Mouse (Mus musculus): ENCODE measurements around the gene Rpl5. TPM values are rescaled to one million over a fixed set of nuclear protein-coding genes. Genes with fewer than 3 reads are reported as not detected.
"Not testable (repeated sequence)": the region's sequence is repeated elsewhere in the genome, so short reads cannot be mapped to it uniquely, and the experiment has no call there.

The Rpl5 gene
- polyA plus RNA-seq, 1 experiment from 2014 or later = 96.2 TPM

- Histone ChIP-seq H3K4me3 (peak overlapping the region; percentile 13; the same call in 1 of the 2 replicates), H3K27me3 (ENCODE audit: poor library complexity, severe bottlenecking) (peaks cover 13% of the 10 kb centered on the region), H3K9me3 (no peaks in the 10 kb centered on the region), H3K36me3 (replicated peaks) (no peaks in the 10 kb centered on the region), H3K27ac (peak overlapping the region; percentile 63), H3K4me1 (peaks cover 8% of the 10 kb centered on the region; the same call in 1 of the 2 replicates)
- 70% methylated on average over 7 of the region's 7 CpGs for WGBS
- no peak for DNase-seq (ENCODE audit: extremely low spot score, low spot score)
These were observed 26.4 kb upstream of the Rpl5 start for GRCm38 (mm10) chr5:107873886-107874302.

GRCm38 (mm10) chr5:107874561-107875260, 25.6 kb upstream of the Rpl5 start, which contains the start of gene Evi5:
Gene Evi5, minus strand, starts transcription at chr5:107875107.
- Histone ChIP-seq H3K27me3 (ENCODE audit: poor library complexity, severe bottlenecking) (peaks cover 13% of the 10 kb centered on the region), H3K36me3 (replicated peaks) (no peaks in the 10 kb centered on the region), H3K27ac (peak within 1 kb of the TSS; percentile 63; the same call in 1 of the 2 replicates), H3K4me3 (peak within 1 kb of the TSS; percentile 13; the same call in 1 of the 2 replicates), H3K4me1 (0 out of 2 replicates have a peak, but pooled peaks cover 3% of the 10 kb centered on the region), H3K9me3 (no peaks in the 10 kb centered on the region)
- 55% methylated on average over 4 of the region's 4 CpGs for WGBS
- no peak for DNase-seq (ENCODE audit: extremely low spot score, low spot score)

- DNase-seq (ENCODE audit: extremely low spot score, low spot score) = no peak
- H3K27ac ChIP-seq = no peak overlapping the region
- no peaks in the 10 kb centered on the region for H3K36me3 ChIP-seq (replicated peaks)
- H3K27me3 ChIP-seq (ENCODE audit: poor library complexity, severe bottlenecking) = peaks cover 8% of the 10 kb centered on the region
- H3K9me3 ChIP-seq = no peaks in the 10 kb centered on the region
- 0 out of 2 replicates have a peak, but pooled peaks cover 3% of the 10 kb centered on the region for H3K4me1 ChIP-seq
- no peak overlapping the region for H3K4me3 ChIP-seq
These were observed 25.1 kb upstream of the Rpl5 start for GRCm38 (mm10) chr5:107875261-107875611.

- no peak for DNase-seq (ENCODE audit: extremely low spot score, low spot score)
- Histone ChIP-seq H3K27ac (no peak overlapping the region), H3K27me3 (ENCODE audit: poor library complexity, severe bottlenecking) (no peaks in the 10 kb centered on the region), H3K4me1 (0 out of 2 replicates have a peak, but pooled peaks cover 3% of the 10 kb centered on the region), H3K4me3 (no peak overlapping the region), H3K36me3 (replicated peaks) (no peaks in the 10 kb centered on the region), H3K9me3 (no peaks in the 10 kb centered on the region)
- WGBS = 72% methylated on average over 1 of the region's 1 CpGs
These were observed 23.2 kb upstream of the Rpl5 start for GRCm38 (mm10) chr5:107877053-107877452.

- WGBS = 87% methylated on average over 5 of the region's 5 CpGs
- no peaks in the 10 kb centered on the region for H3K4me1 ChIP-seq
These were observed 19.6 kb upstream of the Rpl5 start for GRCm38 (mm10) chr5:107880710-107881109.

GRCm38 (mm10) chr5:107889994-107890888, 10.1 kb upstream of the Rpl5 start:
- H3K27me3 ChIP-seq (ENCODE audit: poor library complexity, severe bottlenecking) = no peaks in the 10 kb centered on the region
- no peak for DNase-seq (ENCODE audit: extremely low spot score, low spot score)
- 69% methylated on average over 9 of the region's 9 CpGs for WGBS
- no peaks in the 10 kb centered on the region for H3K4me1 ChIP-seq
- no peaks in the 10 kb centered on the region for H3K9me3 ChIP-seq
- H3K36me3 ChIP-seq (replicated peaks) = no peaks in the 10 kb centered on the region
- H3K27ac ChIP-seq = no peak overlapping the region
- no peak overlapping the region for H3K4me3 ChIP-seq

More at GRCm38 (mm10) chr5:107880710-107881109, 19.6 kb upstream of the Rpl5 start:
- no peaks in the 10 kb centered on the region for H3K27me3 ChIP-seq (ENCODE audit: poor library complexity, severe bottlenecking)
- no peak overlapping the region for H3K27ac ChIP-seq
- H3K4me3 ChIP-seq = no peak overlapping the region
- DNase-seq (ENCODE audit: extremely low spot score, low spot score) = no peak
- no peaks in the 10 kb centered on the region for H3K9me3 ChIP-seq
- H3K36me3 ChIP-seq (replicated peaks) = no peaks in the 10 kb centered on the region

GRCm38 (mm10) chr5:107891515-107891914, 8.8 kb upstream of the Rpl5 start:
- H3K27ac ChIP-seq; H3K4me1 ChIP-seq; H3K27me3 ChIP-seq (ENCODE audit: poor library complexity, severe bottlenecking); DNase-seq (ENCODE audit: extremely low spot score, low spot score); H3K36me3 ChIP-seq (replicated peaks); H3K4me3 ChIP-seq; H3K9me3 ChIP-seq: not testable (repeated sequence)
- WGBS = 80% methylated on average over 1 of the region's 1 CpGs

- no peaks in the 10 kb centered on the region for H3K27me3 ChIP-seq (ENCODE audit: poor library complexity, severe bottlenecking)
- 75% methylated on average over 7 of the region's 7 CpGs for WGBS
- H3K4me3 ChIP-seq = no peak overlapping the region
- no peaks in the 10 kb centered on the region for H3K4me1 ChIP-seq
- H3K27ac ChIP-seq = no peak overlapping the region
- no peak for DNase-seq (ENCODE audit: extremely low spot score, low spot score)
- H3K36me3 ChIP-seq (replicated peaks) = no peaks in the 10 kb centered on the region
- no peaks in the 10 kb centered on the region for H3K9me3 ChIP-seq
These were observed 5.6 kb upstream of the Rpl5 start for GRCm38 (mm10) chr5:107894676-107895075.

GRCm38 (mm10) chr5:107896265-107896664, 4.0 kb upstream of the Rpl5 start:
- no peak overlapping the region for H3K27ac ChIP-seq
- no peaks in the 10 kb centered on the region for H3K36me3 ChIP-seq (replicated peaks)
- H3K9me3 ChIP-seq = no peaks in the 10 kb centered on the region
- H3K4me1 ChIP-seq = no peaks in the 10 kb centered on the region
- no peak overlapping the region for H3K4me3 ChIP-seq
- no peaks in the 10 kb centered on the region for H3K27me3 ChIP-seq (ENCODE audit: poor library complexity, severe bottlenecking)
- no peak for DNase-seq (ENCODE audit: extremely low spot score, low spot score)
- WGBS = 78% methylated on average over 1 of the region's 1 CpGs

- Histone ChIP-seq H3K36me3 (replicated peaks) (peaks cover 45% of the 10 kb centered on the region), H3K4me1 (peaks cover 14% of the 10 kb centered on the region), H3K27me3 (ENCODE audit: poor library complexity, severe bottlenecking) (no peaks in the 10 kb centered on the region), H3K27ac (peak overlapping the region; percentile 98), H3K4me3 (peak overlapping the region; percentile 75), H3K9me3 (no peaks in the 10 kb centered on the region)
- under 1% methylated on average over 23 of the region's 23 CpGs for WGBS
- DNase-seq (ENCODE audit: extremely low spot score, low spot score) = no peak
These were observed 813 bp downstream of the Rpl5 start for GRCm38 (mm10) chr5:107901014-107901615.

GRCm38 (mm10) chr5:107904325-107904724, 4.0 kb downstream of the Rpl5 start:
- no peak overlapping the region for H3K27ac ChIP-seq
- WGBS = 91% methylated on average over 3 of the region's 3 CpGs
- H3K27me3 ChIP-seq (ENCODE audit: poor library complexity, severe bottlenecking) = no peaks in the 10 kb centered on the region
- H3K4me1 ChIP-seq = peaks cover 14% of the 10 kb centered on the region
- H3K9me3 ChIP-seq = no peaks in the 10 kb centered on the region
- peaks cover 77% of the 10 kb centered on the region for H3K36me3 ChIP-seq (replicated peaks)
- no peak overlapping the region for H3K4me3 ChIP-seq
- DNase-seq (ENCODE audit: extremely low spot score, low spot score) = no peak

GRCm38 (mm10) chr5:107908514-107909110, 8.3 kb downstream of the Rpl5 start:
- H3K27ac ChIP-seq = no peak overlapping the region
- H3K4me3 ChIP-seq = no peak overlapping the region
- H3K4me1 ChIP-seq = no peaks in the 10 kb centered on the region
- H3K9me3 ChIP-seq = no peaks in the 10 kb centered on the region
- no peaks in the 10 kb centered on the region for H3K27me3 ChIP-seq (ENCODE audit: poor library complexity, severe bottlenecking)
- WGBS = 96% methylated on average over 2 of the region's 2 CpGs
- peaks cover 75% of the 10 kb centered on the region for H3K36me3 ChIP-seq (replicated peaks)
- no peak for DNase-seq (ENCODE audit: extremely low spot score, low spot score)
